Mouse (Mus musculus) adrenal gland, postnatal 10 days (tissue): ENCODE data around the gene Cbarp. TPM values are rescaled to one million over a fixed set of nuclear protein-coding genes. Genes with fewer than 3 reads are reported as not detected.

ENCODE experiments used
- DNase-seq: peaks from one replicate; pipeline ENCODE4 v3.0.0; 2021; ENCODE audit warnings: mixed read lengths
- total RNA-seq, 2 experiments: library from RNA; stranded (reverse); gene quantifications; 2 replicates each; pipeline ENCODE4 v1.2.3; 2021

Gene Cbarp
- total RNA-seq, 2 experiments from 2014 or later: 41.6 to 65.6 TPM

GRCm38 (mm10) chr10:80143664-80144063 lies 3.0 kb upstream of the Cbarp start:
- DNase-seq: no peak

- peak; percentile 68 for DNase-seq
These were observed 1.9 kb upstream of the Cbarp start for GRCm38 (mm10) chr10:80142530-80142925.

- DNase-seq: peak; percentile 95
These were observed 1.3 kb upstream of the Cbarp start for GRCm38 (mm10) chr10:80141786-80142529.

- DNase-seq: peak; percentile 97
These were observed 608 bp upstream of the Cbarp start for GRCm38 (mm10) chr10:80141243-80141642.

- no peak for DNase-seq
These were observed 515 bp downstream of the Cbarp start for GRCm38 (mm10) chr10:80139975-80140665.

- no peak for DNase-seq
These were observed 1.2 kb downstream of the Cbarp start for GRCm38 (mm10) chr10:80139439-80139775.

DNA sequence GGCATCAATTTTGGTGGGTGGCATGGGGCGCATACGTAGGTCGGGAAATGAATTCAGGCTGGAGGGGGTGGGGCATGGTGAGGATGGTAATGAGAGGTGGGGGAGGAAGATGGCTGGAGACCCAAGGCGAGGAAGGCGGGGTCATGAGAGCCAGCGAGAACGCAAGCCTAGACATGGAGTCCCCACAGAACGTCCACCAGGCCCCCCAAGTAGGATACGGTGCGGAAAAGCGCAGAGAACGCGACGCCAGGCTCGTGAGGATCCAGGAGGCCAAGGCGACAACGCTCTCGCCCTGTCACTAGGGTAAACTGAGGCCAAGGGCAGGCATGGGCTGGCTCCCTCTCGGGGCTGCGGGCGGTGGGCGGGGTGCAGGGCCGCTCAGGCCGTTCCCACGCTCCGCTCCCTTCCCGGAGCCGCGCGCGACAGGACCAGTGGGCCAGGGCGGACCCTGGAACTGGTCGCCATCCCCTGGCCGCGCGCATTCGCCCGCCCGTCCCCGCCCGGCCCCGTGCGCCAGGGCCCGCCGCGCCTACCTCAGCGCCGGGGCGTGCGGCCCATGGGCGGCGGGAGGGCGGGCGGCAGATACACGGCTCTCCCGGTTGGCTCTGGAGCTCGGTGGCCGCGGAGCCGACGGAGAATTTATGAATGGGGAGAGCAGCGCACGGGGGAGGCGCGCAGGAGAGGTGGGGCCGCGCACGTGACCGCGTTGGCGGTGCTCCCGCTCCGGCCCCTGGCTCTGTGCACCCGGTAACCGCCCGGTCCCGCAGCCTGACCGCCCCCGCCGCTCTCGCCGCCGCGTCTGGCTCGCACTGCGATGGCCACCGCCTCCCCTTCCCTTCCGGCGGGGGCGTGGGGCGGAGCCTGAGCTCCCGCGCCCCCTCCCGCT lies 1.8 kb downstream of the Cbarp start, which contains the start of gene Atp5d:
Gene Atp5d, plus strand, starts transcription at position 80 of the 886 bp plus-strand sequence.
- peak; percentile 84 for DNase-seq

DNA sequence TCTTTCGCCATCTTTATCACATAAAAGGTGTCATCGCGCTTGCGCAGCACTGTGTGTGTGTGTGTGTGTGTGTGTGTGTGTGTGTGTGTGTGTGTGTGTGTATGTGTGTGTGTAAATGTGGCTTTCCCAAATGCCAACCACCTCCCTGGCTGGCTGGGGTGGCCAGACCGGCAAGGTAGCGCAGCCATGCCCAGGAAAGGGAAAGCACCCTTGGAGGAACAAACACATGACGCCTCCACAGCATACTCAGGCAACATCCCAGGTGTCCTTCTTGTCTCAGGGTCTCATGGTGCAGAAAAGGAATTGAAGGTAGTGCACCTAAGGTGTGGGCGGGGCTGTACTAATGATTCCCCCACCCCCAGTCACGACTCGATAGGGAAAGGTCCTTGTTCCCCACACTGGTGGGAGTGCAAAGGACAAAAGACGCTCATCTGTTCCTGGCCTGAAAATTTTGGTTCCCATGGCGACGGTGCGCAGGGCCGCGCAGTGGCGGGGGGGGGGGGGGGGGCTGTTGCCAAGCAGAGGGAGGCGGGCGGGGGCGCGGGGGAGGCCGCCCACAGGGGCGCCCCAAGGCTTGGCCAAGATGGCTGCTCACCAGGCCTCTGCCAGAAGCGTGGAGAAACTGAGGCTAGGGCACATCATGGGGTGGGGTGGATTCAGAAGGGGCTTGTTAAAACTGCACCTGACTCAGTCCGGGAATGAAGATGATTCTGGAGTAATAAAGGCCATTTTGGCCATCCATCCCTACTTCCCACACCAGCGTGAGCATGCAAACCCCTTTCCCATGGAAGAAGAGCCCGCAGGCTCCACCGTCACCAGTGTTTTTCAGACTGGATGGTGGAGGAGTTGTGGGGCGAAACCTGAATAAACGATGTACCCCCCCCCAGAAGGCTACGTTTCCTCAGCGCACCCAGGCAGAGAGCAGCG lies 2.7 kb downstream of the Cbarp start:
- peak; percentile 38 for DNase-seq

DNA sequence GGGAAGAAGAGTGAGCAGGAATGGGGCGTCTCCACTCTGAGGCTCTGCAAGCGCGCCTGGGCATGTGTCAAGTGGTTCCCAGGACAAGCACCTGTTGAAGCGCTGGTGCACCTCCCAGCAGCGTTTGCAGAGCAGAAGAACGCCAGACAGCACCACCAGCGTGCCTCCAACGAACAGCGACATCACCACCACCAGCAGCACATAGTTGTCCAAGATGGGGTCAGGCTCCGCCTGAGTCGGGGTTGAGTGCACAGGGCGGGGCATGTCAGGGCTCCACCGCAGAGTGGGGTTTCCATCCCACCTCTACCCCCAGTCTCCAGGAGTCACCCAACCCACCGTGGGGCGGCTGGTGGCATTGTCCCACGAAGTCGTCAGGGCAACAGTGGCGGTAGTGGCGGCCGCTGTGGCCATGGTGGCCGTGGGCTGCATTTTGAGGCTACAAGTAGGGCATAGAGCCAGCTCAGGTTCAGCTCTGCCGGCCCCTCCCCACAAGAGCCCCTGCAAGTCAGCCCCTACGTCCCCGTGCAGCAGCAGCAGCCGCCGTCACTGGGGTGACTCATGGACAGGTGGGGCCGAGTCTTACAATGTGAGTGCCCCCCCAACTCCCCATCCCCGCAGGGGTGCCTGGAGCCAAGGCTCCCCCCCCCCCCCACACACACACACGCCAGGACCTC lies 3.5 kb downstream of the Cbarp start:
- DNase-seq: peak; percentile 58

DNA sequence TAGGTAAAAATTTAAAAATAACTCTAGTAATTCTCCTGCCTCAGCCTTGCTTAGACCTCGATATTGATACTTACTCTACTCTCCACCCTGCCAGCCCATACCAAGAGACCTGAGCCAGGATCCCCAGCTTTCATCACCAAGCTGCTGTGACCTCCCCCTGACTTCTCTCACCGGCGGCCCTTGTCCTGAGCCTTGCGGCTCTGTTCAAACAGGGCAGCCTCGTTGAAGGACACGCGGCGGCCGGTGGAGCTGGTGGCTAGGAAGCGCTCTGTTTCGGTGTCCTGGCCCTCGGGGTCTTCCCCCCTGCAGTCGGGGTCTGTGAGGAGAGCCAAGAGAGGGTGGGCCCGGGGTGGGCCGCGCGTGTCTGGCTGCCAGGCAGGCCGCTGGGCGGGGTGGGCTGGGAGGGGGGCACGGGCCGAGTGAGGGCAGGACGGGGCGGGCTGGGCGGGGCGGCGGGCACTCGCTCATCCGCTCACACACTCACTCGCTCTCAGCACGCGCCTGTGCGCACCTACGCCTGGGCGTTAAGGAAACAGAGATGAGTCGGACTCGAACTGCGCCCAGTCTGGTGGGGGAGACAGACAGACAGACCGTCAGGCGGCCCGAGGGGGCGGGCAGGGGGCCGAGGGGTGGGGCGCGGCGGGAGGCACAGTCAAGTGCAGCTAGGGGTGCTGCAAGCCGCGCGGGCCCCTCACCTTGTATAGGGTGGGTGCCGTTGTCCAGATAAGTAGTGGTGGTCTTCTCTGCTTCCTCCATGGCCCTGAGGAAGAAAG lies 4.3 kb downstream of the Cbarp start:
- no peak for DNase-seq

DNA sequence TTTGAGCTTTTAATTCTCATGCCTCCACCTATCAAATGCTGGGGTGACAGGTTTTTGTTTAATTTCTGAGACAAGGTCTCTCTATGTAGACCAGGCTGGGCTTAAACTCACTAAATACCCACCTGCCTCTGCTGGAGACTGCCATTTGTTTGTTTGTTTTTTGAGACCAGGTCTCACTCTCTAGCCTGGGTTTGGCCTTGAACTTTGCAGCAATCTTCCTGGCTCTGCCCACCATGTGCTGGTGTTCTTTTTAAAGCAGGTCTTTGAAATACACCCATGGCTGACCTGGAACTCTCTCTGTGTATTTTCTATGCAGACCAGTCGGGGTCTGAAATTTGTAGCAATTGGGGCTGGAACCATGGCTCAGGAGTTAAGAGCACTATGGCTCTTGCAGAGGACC lies 5.0 kb downstream of the Cbarp start:
- DNase-seq: no peak

DNA sequence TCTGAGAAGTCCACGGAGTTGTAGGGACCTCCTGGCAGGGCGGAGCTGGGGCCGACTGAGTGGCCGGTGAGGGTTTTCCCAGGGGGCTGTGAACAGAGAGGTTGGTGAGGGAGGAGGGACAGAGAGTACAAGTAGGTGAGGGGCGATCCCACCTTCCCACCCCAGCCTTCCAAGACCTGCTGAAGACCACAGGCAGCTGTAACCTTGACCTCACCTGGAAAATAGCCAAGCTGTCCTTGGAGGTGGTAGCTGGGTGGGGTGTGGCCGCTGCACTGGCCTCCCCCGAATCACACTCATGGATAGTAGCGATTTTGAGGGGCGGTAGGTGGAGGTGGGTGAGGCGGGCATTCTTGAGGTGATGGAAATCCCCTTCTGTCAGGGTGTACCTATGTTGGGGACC lies 5.5 kb downstream of the Cbarp start:
- DNase-seq: no peak

DNA sequence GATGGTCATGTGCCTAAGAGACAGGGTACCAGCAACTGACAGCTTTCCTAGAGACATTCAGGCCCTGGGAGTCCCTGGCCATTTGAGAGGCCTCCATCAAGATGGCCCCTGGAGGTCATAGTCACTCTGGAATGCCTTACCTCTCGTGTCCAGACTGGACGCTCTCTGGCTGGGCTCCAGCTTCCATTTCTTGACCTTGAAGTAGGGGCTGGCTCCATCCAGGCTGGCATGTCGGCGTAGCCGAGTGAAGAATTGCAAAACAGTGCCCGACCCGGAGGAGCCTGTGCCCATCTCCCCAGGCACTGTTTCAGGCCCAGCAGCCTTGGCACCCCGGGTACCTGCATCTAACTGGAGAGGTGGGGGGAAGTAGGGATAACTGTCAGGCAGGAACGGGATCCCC lies 6.2 kb downstream of the Cbarp start:
- DNase-seq: peak; percentile 62

DNA sequence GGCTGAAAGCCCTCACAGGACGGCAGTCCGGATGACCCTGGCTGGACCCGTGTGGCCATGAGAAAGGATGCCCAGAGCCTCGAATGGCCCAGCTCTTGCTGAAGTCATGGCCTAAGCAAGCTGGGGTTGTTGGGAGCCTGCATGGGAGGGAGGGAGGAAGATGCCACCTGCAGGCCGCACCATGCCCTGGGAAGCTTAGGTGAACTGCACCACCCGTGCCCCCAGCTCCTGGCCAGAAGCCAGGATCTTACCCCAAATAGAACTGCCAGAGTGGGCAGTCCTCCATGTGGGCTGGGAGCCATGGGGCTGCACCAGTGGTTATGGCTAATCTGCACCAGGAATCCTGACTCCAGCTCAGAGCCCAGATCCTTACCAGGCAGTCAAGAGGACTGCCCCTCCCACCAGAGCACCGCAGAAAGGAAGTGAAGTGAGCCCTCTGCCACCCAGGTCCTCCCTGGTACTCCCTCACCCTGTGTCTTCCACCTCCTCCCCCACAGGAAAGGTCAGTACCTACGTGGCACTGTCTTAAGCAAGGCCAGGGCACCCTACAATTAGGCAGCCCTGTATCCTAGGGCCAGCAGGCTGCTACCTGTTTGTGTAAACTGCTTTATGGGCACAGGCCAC lies 7.3 kb downstream of the Cbarp start:
- DNase-seq: no peak

- DNase-seq: no peak
These were observed 8.7 kb downstream of the Cbarp start for GRCm38 (mm10) chr10:80131952-80132350.

GRCm38 (mm10) chr10:80131316-80131951 lies 9.2 kb downstream of the Cbarp start:
- DNase-seq: peak; percentile 78

GRCm38 (mm10) chr10:80130403-80131031 lies 10.1 kb downstream of the Cbarp start:
- DNase-seq: no peak

DNA sequence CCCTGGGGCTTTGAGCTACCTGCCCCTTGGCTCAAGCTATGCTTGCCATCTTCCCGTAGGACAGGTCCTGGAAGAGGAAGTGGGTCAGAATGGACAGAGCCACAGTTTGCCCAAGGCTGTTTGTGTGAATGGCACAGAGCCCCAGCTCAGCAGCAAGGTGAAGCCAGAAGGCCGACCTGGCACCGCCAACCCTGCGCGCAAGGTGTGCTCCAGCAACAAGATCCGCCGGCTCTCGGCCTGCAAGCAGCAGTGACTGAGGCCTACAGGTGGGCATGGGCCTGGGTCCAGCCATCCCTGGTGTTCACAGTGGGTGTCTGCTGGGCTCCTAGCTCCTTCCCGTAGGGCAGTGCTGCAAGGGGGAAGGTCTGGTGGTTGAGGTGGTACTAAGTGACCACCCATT lies 10.8 kb downstream of the Cbarp start:
- DNase-seq: no peak

DNA sequence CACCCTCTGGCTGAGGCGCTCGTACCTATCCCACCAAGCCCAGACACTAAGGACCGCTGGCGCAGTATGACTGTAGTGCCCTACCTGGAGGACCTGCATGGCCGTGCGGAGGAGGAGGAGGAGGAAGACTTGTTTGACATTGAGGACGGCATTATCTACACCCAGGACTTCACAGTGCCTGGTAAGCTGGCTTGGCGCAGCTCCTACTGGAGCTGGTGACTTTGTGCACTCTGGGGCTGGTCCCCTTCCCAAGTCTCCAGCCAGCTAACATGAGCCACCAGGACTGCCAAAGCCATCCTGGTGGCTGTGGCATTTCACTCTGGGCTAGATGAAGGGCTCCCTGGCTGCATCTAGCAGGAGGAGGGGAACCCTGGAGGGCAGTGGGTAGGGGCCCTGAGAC lies 12.7 kb downstream of the Cbarp start:
- no peak for DNase-seq
